Mouse (Mus musculus): ENCODE results near the gene Robo4.

Gene Robo4

GRCm38 (mm10) chr9:37454991-37455390 is 53.3 kb downstream of the Robo4 start:
- no peak for DNase-seq

GRCm38 (mm10) chr9:37455868-37456267 is 54.2 kb downstream of the Robo4 start:
- DNase-seq, result no peak

- DNase-seq, result no peak
Measured at GRCm38 (mm10) chr9:37456481-37456910, 54.8 kb downstream of the Robo4 start.

GRCm38 (mm10) chr9:37457151-37457550 is 55.5 kb downstream of the Robo4 start:
- DNase-seq, result no peak

- no peak for DNase-seq
Measured at GRCm38 (mm10) chr9:37459665-37460042, 58.0 kb downstream of the Robo4 start.

GRCm38 (mm10) chr9:37460043-37460960 is 58.6 kb downstream of the Robo4 start:
- DNase-seq, result no peak

- no peak for DNase-seq
Measured at GRCm38 (mm10) chr9:37460961-37461340, 59.3 kb downstream of the Robo4 start.

GRCm38 (mm10) chr9:37461571-37461970 is 59.9 kb downstream of the Robo4 start:
- DNase-seq, result no peak

GRCm38 (mm10) chr9:37462764-37463163 is 61.1 kb downstream of the Robo4 start:
- DNase-seq, result peak; percentile 80

Measured in lung, postnatal 36 days (tissue).